Mouse (Mus musculus): ENCODE data around the gene Nox1. TPM values are rescaled to one million over a fixed set of nuclear protein-coding genes. Genes with fewer than 3 reads are reported as not detected.

Gene Nox1
- under 1 TPM in 1 of 2 experiments, not detected in 1; 0.47 TPM for total RNA-seq (2023)

DNA sequence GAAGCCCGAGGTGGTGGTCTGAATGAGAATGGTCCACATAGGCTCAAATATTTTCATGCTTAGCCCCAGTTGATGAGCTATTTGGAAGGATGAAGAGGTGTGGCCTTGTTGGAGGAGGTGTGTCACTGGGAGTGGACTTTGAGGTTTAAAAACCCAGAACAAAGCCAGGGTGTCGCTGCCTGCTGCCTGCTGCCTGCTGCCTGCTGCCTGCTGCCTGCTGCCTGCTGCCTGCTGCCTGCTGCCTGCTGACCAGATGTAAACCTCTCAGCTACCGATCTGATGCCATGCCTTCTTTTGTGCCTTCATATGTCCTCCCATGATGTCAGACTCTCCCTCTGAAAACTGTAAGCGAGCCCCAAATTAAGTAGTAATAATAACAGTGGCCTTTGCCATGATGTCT is at the start of gene Nox1:
TSS of gene Nox1 (minus strand) at position 101 of the 400 bp plus-strand sequence.

DNA sequence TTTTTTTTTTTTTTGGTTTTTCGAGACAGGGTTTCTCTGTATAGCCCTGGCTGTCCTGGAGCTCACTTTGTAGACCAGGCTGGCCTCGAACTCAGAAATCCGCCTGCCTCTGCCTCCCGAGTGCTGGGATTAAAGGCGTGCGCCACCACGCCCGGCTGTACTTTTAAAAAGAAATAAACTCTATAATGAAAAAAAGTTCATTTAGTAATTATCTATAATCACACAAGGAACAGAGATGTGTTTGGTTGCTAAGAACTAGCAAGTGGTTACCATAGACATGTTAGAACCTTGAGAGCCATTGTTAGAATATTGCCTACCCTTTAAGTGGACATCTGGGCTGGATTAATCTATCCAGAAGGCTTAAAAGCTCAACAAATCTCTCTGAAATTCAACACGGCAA is 34.6 kb downstream of the Nox1 start, which contains the start of gene Arl13a:
TSS of gene Arl13a (plus strand) at position 301 of the 400 bp plus-strand sequence.

DNA sequence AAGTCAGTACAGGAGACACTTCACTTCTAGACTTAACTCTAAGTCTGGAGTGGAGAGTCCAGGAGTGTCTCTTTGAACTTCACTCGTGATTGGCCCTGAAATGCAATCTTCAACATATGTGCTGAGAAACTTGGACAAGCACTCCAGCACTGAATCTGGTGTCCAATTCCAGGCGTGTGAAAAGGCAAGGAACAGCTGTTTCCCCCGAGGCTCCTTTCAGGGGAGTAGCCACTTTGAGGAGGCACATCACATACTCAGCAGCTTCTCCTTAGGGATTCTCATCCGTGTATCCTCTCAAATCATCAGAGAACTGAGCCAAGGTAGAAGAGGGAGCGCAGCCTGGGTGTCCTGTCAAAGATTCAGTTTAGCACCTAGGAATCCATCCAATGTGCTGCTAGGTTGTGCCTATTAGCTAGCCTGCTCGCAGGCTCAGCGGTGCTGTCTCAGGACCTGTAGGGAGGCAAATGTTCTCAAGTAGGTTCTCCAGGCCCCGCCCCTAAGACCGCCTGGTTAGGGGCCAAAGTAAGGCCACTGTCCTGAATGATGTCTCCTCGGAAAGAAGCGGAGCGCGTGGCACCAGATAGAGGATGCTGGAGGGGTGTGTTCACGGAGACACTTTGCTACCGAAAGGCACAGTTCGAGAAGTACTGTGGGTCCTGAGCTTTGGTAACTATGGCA is 59.6 kb downstream of the Nox1 start, which contains the start of gene Xkrx:
TSS of gene Xkrx (minus strand) at position 34 of the 678 bp plus-strand sequence.

DNA sequence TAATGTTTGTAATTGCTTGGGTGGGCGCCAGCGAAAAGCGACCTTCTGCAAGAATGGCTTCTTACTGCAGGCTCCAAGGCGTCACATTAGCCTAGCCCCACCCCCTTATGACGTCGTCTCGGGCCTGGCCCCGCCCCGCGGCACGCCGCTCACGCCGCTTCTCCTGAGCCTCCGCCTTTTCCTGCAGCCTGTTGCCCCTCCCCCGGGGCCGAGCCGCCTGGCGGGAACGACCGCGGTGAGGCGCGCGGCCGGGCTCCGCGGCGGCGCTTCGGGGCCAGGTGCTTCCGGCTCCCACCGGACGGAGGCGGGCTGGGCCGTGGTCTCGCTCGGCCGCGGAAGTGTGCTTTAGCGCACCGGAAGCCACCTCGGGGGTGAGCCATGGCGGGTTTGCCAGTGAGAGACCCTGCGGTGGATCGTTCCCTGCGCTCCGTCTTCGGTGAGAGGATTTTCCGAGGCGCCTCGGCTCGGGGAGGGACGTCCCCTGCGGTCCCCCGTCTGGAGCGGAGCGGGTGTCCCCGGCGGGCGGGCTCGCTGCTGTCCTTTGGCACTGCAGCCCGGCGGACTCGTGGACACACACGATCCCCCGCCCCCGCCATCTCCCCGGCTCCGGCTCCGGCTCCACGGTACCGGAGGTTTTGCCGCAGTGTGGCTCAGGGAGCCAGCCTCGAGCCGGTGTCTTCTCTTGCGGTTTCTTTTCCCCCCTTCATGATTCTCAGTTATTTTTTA is 162.6 kb downstream of the Nox1 start, which contains the start of gene Cstf2:
TSS of gene Cstf2 (plus strand) at position 201 of the 726 bp plus-strand sequence.

Other genes with a start within 250 kb of the Nox1 start
- gene Sytl4, start 240.1 kb downstream of the Nox1 start, total RNA-seq (2023): under 1 TPM; 0.37 to 0.38 TPM
- gene Cstf2, start 162.8 kb downstream of the Nox1 start, total RNA-seq (2023): 10 to 100 TPM; 15.0 to 25.0 TPM
- gene Xkrx, start 59.9 kb downstream of the Nox1 start, total RNA-seq (2023): 1 to 10 TPM in 1 of 2 experiments, under 1 TPM in 1; 0.31 to 1.0 TPM
- not detected for gene Arl13a, start 34.5 kb downstream of the Nox1 start, total RNA-seq (2023)
- 10 to 100 TPM; 15.6 to 16.5 TPM for gene Trmt2b, start 55.0 kb upstream of the Nox1 start, total RNA-seq (2023)
- not detected for gene Tmem35a, start 73.3 kb upstream of the Nox1 start, total RNA-seq (2023)
- 10 to 100 TPM in 1 of 2 experiments, 1 to 10 TPM in 1; 7.9 to 11.8 TPM for gene Cenpi, start 86.1 kb upstream of the Nox1 start, total RNA-seq (2023)
- gene Drp2, start 182.6 kb upstream of the Nox1 start, total RNA-seq (2023): under 1 TPM; 0.20 to 0.40 TPM